Mouse (Mus musculus) liver, embryonic 15.5 days (tissue): ENCODE data around the gene Rhoj. TPM values are rescaled to one million over a fixed set of nuclear protein-coding genes. Genes with fewer than 3 reads are reported as not detected.
"Not testable (repeated sequence)": the region's sequence is repeated elsewhere in the genome, so short reads cannot be mapped to it uniquely, and the experiment has no call there.

Experiments used
- ATAC-seq: fragments of 200-750 bp; cut with Nextera tagmentation; 2 replicates; pipeline ENCODE4 v1.8.0; 2017; ENCODE audit warnings: moderate number of reproducible peaks, mild to moderate bottlenecking, moderate library complexity; ENCODE audit not compliant: insufficient read depth
- H3K27ac ChIP-seq: fragments of 300-500 bp; sonication (generic); replicated peaks from 2 replicates; pipeline ENCODE4 v1.5.1; 2015; ENCODE audit warnings: mild to moderate bottlenecking, inconsistent platforms
- H3K27me3 ChIP-seq: fragments of 300-500 bp; sonication (generic); 2 replicates; pipeline ENCODE4 v1.6.1; 2015; ENCODE audit warnings: mild to moderate bottlenecking, inconsistent platforms
- H3K36me3 ChIP-seq: fragments of 300-500 bp; sonication (generic); replicated peaks from 2 replicates; pipeline ENCODE4 v1.6.1; 2015; ENCODE audit warnings: moderate library complexity, mild to moderate bottlenecking, inconsistent platforms
- H3K4me1 ChIP-seq: fragments of 300-500 bp; sonication (generic); replicated peaks from 2 replicates; pipeline ENCODE4 v1.6.1; 2015; ENCODE audit warnings: inconsistent platforms
- H3K4me2 ChIP-seq: fragments of 300-500 bp; sonication (generic); 2 replicates; pipeline ENCODE4 v1.6.1; 2015; ENCODE audit warnings: moderate library complexity, mild to moderate bottlenecking, inconsistent platforms
- H3K4me3 ChIP-seq: fragments of 300-500 bp; sonication (generic); replicated peaks from 2 replicates; pipeline ENCODE4 v1.5.1; 2015; ENCODE audit warnings: mild to moderate bottlenecking, inconsistent platforms
- H3K9ac ChIP-seq: fragments of 300-500 bp; sonication (generic); 2 replicates; pipeline ENCODE4 v1.6.1; 2015; ENCODE audit warnings: moderate library complexity, mild to moderate bottlenecking, inconsistent platforms
- H3K9me3 ChIP-seq: fragments of 300-500 bp; sonication (generic); replicated peaks from 2 replicates; pipeline ENCODE4 v1.6.1; 2016; ENCODE audit warnings: inconsistent platforms
- WGBS: fragments of 180-500 bp; shearing (Covaris S2); methylation state at CpG from one replicate; pipeline ENCODE4 v1.1.7; 2015; ENCODE audit warnings: mixed read lengths; ENCODE audit not compliant: insufficient replicate concordance; 5-methylcytosine and 5-hydroxymethylcytosine counted together
- polyA plus RNA-seq: library from polyadenylated mRNA; unstranded; fragments of >200 nt; fragmentation: Nextera tagmentation; extraction: Ambion mirVana; gene quantifications from 2 replicates; pipeline ENCODE4 v1.2.1, GENCODE M21; 2015

Gene Rhoj
- polyA plus RNA-seq, 1 experiment from 2014 or later: 7.8 TPM

DNA sequence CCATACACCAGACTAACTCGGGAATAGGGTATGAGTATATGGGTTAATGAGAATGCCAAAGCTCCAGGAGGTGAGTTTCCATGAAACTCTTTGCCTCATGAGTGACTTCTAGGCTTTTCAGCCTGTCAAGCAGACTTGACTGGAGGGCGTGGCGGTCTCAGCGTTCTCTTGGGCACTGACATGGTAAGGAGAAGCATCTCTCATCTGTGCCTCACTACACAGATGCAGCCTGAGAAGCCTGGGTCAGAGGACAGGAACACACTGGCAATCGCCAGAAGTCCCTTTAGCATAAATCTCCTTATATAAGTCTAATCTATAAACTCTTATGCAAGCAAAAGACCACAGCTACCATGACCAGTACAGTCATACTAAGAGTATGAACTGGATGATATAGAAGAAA lies 41.4 kb downstream of the Rhoj start:
- not testable (repeated sequence) for H3K36me3 ChIP-seq, H3K4me2 ChIP-seq, H3K9me3 ChIP-seq, H3K27me3 ChIP-seq, H3K27ac ChIP-seq, H3K4me3 ChIP-seq, ATAC-seq, H3K4me1 ChIP-seq, H3K9ac ChIP-seq
- 58% methylated on average over 5 of the region's 5 CpGs for WGBS

DNA sequence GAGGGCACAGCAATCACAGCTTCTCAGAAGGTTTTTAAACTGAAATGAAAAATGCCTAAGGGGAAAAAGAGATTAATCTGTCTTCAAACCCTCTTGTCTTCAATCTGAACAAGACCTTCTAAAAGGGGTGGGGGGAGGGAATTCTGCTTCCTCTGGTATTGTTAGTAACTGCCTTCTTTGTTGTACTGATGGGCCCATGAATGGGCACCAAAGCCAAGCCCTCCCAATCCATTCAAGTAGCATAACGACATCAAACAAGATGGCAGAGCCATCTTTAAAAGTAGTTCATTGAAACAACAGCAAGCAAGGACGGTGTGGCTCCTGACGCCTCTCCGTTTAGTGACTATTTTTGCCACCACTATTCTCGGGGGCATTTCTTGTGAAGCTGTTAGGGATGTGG lies 42.6 kb downstream of the Rhoj start:
- no peaks in the 10 kb centered on the region for H3K9me3 ChIP-seq
- H3K4me3 ChIP-seq: no peak overlapping the region
- no peaks in the 10 kb centered on the region for H3K36me3 ChIP-seq
- no peak overlapping the region for H3K4me2 ChIP-seq
- no peak overlapping the region for H3K27ac ChIP-seq
- ATAC-seq: no peak
- WGBS: 74% methylated on average over 5 of the region's 5 CpGs
- H3K4me1 ChIP-seq: no peaks in the 10 kb centered on the region
- H3K27me3 ChIP-seq: no peaks in the 10 kb centered on the region
- no peak overlapping the region for H3K9ac ChIP-seq

DNA sequence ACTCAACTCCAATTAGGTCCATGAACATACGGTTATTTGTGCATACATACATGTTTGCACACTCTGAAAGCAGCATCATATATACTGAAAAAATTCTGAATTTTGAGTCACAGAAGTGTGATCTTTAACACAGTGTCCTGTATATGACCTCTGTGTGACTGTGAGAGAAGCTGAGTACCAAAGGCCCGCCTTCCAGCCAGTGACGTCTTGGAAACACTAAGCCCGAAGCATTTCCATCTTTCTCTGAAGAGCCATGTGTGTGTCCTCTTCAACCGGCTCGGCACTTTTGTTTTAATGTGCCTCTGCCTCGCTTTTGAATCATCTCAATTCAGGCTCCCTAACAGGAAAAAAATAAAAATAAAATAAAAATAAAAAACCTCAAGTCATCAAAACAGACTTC lies 43.7 kb downstream of the Rhoj start:
- no peaks in the 10 kb centered on the region for H3K9me3 ChIP-seq
- ATAC-seq: no peak
- H3K4me1 ChIP-seq: no peaks in the 10 kb centered on the region
- H3K4me2 ChIP-seq: no peak overlapping the region
- H3K27me3 ChIP-seq: no peaks in the 10 kb centered on the region
- H3K36me3 ChIP-seq: no peaks in the 10 kb centered on the region
- H3K27ac ChIP-seq: no peak overlapping the region
- no peak overlapping the region for H3K4me3 ChIP-seq
- WGBS: 66% methylated on average over 7 of the region's 7 CpGs
- no peak overlapping the region for H3K9ac ChIP-seq

GRCm38 (mm10) chr12:75352410-75352809 lies 44.3 kb downstream of the Rhoj start:
- Histone ChIP-seq H3K4me2 (no peak overlapping the region), H3K4me3 (no peak overlapping the region), H3K4me1 (no peaks in the 10 kb centered on the region), H3K27me3 (no peaks in the 10 kb centered on the region), H3K9ac (no peak overlapping the region), H3K36me3 (no peaks in the 10 kb centered on the region), H3K27ac (no peak overlapping the region), H3K9me3 (no peaks in the 10 kb centered on the region)
- ATAC-seq: no peak
- 51% methylated on average over 6 of the region's 6 CpGs for WGBS

DNA sequence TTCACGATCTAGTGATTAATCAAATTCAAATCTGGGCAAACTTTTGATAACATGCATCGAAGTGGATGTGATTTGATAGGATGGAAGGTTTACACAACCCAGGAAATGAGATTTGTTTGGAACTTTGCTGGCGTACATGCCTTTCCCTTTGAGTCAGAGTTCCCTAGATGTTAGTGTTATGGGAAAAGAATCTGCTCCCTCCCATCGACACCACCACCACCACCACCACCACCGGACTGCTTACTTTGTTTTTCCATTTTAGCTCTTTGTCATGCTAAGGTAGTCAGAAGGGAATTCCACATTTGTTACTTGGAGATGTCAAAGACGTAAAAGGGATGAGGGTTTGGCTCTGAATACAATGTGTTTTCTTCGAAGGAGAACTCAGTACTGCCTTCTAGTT lies 46.2 kb downstream of the Rhoj start:
- no peak for ATAC-seq

GRCm38 (mm10) chr12:75357781-75358180 lies 49.7 kb downstream of the Rhoj start:
- no peak for ATAC-seq
- H3K9ac ChIP-seq: no peak overlapping the region
- H3K36me3 ChIP-seq: no peaks in the 10 kb centered on the region
- no peaks in the 10 kb centered on the region for H3K27me3 ChIP-seq
- H3K4me2 ChIP-seq: no peak overlapping the region
- H3K4me3 ChIP-seq: no peak overlapping the region
- H3K27ac ChIP-seq: no peak overlapping the region
- H3K4me1 ChIP-seq: no peaks in the 10 kb centered on the region
- WGBS: 49% methylated on average over 4 of the region's 4 CpGs
- no peaks in the 10 kb centered on the region for H3K9me3 ChIP-seq

More for the DNA sequence above, 46.2 kb downstream of the Rhoj start:
- H3K9me3 ChIP-seq: no peaks in the 10 kb centered on the region
- H3K4me1 ChIP-seq: no peaks in the 10 kb centered on the region
- no peak overlapping the region for H3K9ac ChIP-seq
- WGBS: 63% methylated on average over 7 of the region's 7 CpGs
- no peak overlapping the region for H3K27ac ChIP-seq
- no peak overlapping the region for H3K4me2 ChIP-seq
- H3K4me3 ChIP-seq: no peak overlapping the region
- no peaks in the 10 kb centered on the region for H3K27me3 ChIP-seq
- no peaks in the 10 kb centered on the region for H3K36me3 ChIP-seq

- no peaks in the 10 kb centered on the region for H3K27me3 ChIP-seq
- no peak overlapping the region for H3K4me3 ChIP-seq
- no peaks in the 10 kb centered on the region for H3K36me3 ChIP-seq
- no peak overlapping the region for H3K4me2 ChIP-seq
- no peak overlapping the region for H3K9ac ChIP-seq
- no peak for ATAC-seq
- H3K4me1 ChIP-seq: no peaks in the 10 kb centered on the region
- H3K9me3 ChIP-seq: no peaks in the 10 kb centered on the region
- no peak overlapping the region for H3K27ac ChIP-seq
- WGBS: 67% methylated on average over 4 of the region's 4 CpGs
Observed at GRCm38 (mm10) chr12:75358714-75359113, 50.6 kb downstream of the Rhoj start.

- H3K36me3 ChIP-seq: no peaks in the 10 kb centered on the region
- ATAC-seq: no peak
- no peak overlapping the region for H3K4me3 ChIP-seq
- H3K27ac ChIP-seq: no peak overlapping the region
- H3K9me3 ChIP-seq: no peaks in the 10 kb centered on the region
- H3K4me2 ChIP-seq: no peak overlapping the region
- no peaks in the 10 kb centered on the region for H3K4me1 ChIP-seq
- 56% methylated on average over 2 of the region's 2 CpGs for WGBS
- no peak overlapping the region for H3K9ac ChIP-seq
- H3K27me3 ChIP-seq: no peaks in the 10 kb centered on the region
Observed at GRCm38 (mm10) chr12:75359500-75359899, 51.4 kb downstream of the Rhoj start.

DNA sequence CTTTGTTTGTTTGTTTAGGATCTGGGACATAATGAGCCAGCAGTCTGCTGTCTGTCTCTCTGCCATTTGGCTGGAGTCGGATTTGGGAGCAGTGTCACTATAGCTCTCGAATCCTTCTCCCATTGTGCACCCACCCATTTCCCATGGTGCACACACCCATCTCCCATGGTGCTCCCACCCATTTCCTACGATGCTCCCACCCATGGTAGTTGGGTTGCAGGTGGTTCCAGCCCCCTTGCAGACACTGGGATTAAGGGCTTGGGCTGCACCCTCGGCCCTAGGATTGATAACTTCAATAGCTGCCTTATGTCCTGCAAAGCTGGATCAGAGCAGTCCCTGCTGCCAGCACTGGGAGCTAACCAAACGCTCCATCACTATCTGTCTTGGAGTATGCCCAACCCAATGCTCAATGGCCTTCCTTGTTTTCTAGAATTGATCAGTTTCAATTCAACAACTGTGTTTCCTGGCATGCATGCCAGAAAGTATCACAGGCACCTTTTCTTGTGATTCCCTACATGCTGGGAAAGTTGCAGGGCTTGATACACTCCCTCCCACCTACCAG lies 51.9 kb downstream of the Rhoj start:
- Histone ChIP-seq H3K27ac (no peak overlapping the region), H3K4me3 (no peak overlapping the region), H3K4me2 (no peak overlapping the region), H3K4me1 (no peaks in the 10 kb centered on the region), H3K9ac (no peak overlapping the region), H3K9me3 (no peaks in the 10 kb centered on the region), H3K36me3 (no peaks in the 10 kb centered on the region), H3K27me3 (no peaks in the 10 kb centered on the region)
- 51% methylated on average over 5 of the region's 5 CpGs for WGBS
- ATAC-seq: no peak

- H3K27ac ChIP-seq: no peak overlapping the region
- ATAC-seq: no peak
- 76% methylated on average over 16 of the region's 16 CpGs for WGBS
Observed at GRCm38 (mm10) chr12:75362456-75362855, 54.3 kb downstream of the Rhoj start.

DNA sequence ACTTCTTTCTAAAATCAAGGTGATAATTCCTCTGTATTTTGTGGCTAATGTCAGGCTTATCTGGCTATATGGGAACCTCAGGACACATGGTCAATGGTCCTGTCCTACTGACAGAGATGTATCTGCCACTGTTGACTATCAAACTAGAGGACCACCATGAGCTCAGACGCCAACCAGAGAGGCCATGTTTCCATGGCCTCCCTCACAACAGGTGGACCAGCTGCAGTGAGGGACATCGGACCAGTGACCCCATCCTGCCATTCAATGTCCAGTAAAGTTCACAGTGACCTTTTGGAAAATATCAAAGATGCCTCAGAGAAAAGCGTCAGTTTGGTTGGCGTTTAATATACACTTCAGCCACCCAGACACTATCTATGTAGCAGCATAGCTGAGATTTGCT lies 56.3 kb downstream of the Rhoj start:
- H3K4me2 ChIP-seq: no peak overlapping the region
- H3K4me3 ChIP-seq: no peak overlapping the region
- no peaks in the 10 kb centered on the region for H3K36me3 ChIP-seq
- H3K4me1 ChIP-seq: no peaks in the 10 kb centered on the region
- ATAC-seq: no peak
- no peaks in the 10 kb centered on the region for H3K27me3 ChIP-seq
- no peak overlapping the region for H3K9ac ChIP-seq
- 74% methylated on average over 4 of the region's 4 CpGs for WGBS
- H3K9me3 ChIP-seq: no peaks in the 10 kb centered on the region
- no peak overlapping the region for H3K27ac ChIP-seq

More at GRCm38 (mm10) chr12:75362456-75362855, 54.3 kb downstream of the Rhoj start:
- Histone ChIP-seq H3K9me3 (no peaks in the 10 kb centered on the region), H3K9ac (no peak overlapping the region), H3K36me3 (no peaks in the 10 kb centered on the region), H3K27me3 (no peaks in the 10 kb centered on the region), H3K4me1 (no peaks in the 10 kb centered on the region), H3K4me3 (no peak overlapping the region), H3K4me2 (no peak overlapping the region)

GRCm38 (mm10) chr12:75365621-75366124 lies 57.6 kb downstream of the Rhoj start:
- Histone ChIP-seq H3K27me3 (no peaks in the 10 kb centered on the region), H3K9me3 (no peaks in the 10 kb centered on the region), H3K4me1 (no peaks in the 10 kb centered on the region), H3K9ac (no peak overlapping the region), H3K36me3 (no peaks in the 10 kb centered on the region), H3K4me2 (no peak overlapping the region), H3K27ac (no peak overlapping the region), H3K4me3 (no peak overlapping the region)
- ATAC-seq: no peak
- WGBS: 67% methylated on average over 14 of the region's 14 CpGs
